Mouse (Mus musculus) naive thymus-derived CD4-positive, alpha-beta T cell, adult 2 months (primary cell): ENCODE data around the gene Ctsd.

Experiments used
- DNase-seq: peaks from one replicate; pipeline ENCODE4 v3.0.0-alpha.2; 2011; ENCODE audit warnings: low read depth

Ctsd gene

GRCm38 (mm10) chr7:142373641-142374412 lies 14.0 kb downstream of the Ctsd start, which contains the start of gene Ifitm10:
Ifitm10 (minus strand) TSS chr7:142373753.
- DNase-seq = no peak

- DNase-seq = no peak
Observed at GRCm38 (mm10) chr7:142373039-142373438, 14.8 kb downstream of the Ctsd start.

- DNase-seq = peak; percentile 46
Observed at GRCm38 (mm10) chr7:142371768-142372661, 15.8 kb downstream of the Ctsd start.

DNA sequence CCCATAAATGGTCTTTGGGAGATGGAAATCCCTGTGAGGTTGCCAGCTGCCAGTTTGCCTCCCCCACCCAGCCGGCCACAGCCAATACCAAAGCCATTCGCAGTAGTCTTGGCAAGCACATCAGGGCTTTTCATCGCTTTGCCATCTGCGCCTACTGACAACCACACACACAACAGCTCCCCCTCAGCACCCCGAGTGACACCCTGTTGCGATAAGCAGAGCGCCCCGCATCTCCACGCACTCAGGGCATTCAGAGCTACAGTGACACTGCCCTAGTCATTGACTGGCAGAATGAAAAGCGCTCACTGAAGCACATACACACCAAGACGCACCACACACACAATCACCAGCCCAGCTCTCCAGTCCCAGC lies 16.5 kb downstream of the Ctsd start:
- no peak for DNase-seq

GRCm38 (mm10) chr7:142370937-142371336 lies 16.9 kb downstream of the Ctsd start:
- DNase-seq = no peak

- no peak for DNase-seq
Observed at GRCm38 (mm10) chr7:142369820-142370219, 18.0 kb downstream of the Ctsd start.

GRCm38 (mm10) chr7:142368856-142369255 lies 19.0 kb downstream of the Ctsd start:
- DNase-seq = no peak

GRCm38 (mm10) chr7:142363107-142363506 lies 24.7 kb downstream of the Ctsd start:
- DNase-seq = no peak

- no peak for DNase-seq
Observed at GRCm38 (mm10) chr7:142360743-142361142, 27.1 kb downstream of the Ctsd start.

GRCm38 (mm10) chr7:142359129-142359528 lies 28.7 kb downstream of the Ctsd start:
- no peak for DNase-seq

- no peak for DNase-seq
Observed at GRCm38 (mm10) chr7:142357566-142357965, 30.3 kb downstream of the Ctsd start.

DNA sequence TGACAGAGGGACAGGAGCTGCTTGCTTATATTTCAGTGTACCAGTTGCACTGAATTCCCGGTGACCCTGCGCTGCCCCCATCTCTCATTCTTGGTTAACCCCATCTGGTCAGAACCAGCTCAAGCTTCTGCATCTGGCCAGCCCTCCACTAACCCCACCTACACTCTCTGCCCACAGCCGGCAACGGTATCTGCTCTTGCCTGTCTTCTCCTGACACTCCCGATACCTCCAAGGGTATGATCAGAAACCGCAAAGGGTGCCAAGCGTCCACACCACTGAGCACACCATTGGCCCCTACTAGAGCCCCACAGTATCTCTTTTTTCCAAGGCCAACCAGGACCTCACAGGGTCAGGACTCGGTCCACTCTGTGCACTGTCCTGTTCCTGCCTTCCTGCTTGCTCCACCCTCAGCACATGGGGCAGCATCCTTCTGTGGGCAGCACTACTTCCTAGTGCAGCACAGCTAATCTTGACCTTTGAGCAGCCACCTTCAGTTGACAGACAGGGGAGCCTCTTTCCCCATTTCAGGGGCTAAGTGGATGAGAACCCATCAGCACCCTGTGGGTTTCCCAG lies 33.1 kb downstream of the Ctsd start:
- DNase-seq = no peak

DNA sequence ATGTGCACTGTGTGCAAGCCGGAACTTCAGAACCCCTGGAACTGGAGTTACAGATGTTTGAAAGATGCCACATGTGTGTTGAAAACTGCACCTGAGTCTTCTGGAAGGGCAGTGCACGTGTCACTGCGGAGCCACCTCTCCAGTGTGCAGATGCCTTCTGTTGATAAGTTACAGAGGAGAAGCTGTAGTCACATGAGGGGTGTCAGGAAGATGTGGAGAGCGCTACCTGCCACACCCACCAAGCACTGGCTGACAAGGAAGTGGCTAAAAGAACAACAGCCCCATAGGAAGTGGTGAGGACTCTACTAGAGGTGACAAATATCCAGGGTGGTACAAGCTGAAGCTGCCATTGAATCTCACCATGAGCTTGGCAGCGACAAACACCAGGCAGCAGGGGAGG lies 34.0 kb downstream of the Ctsd start:
- DNase-seq = peak; percentile 84

GRCm38 (mm10) chr7:142351569-142351968 lies 36.3 kb downstream of the Ctsd start:
- peak; percentile 58 for DNase-seq

DNA sequence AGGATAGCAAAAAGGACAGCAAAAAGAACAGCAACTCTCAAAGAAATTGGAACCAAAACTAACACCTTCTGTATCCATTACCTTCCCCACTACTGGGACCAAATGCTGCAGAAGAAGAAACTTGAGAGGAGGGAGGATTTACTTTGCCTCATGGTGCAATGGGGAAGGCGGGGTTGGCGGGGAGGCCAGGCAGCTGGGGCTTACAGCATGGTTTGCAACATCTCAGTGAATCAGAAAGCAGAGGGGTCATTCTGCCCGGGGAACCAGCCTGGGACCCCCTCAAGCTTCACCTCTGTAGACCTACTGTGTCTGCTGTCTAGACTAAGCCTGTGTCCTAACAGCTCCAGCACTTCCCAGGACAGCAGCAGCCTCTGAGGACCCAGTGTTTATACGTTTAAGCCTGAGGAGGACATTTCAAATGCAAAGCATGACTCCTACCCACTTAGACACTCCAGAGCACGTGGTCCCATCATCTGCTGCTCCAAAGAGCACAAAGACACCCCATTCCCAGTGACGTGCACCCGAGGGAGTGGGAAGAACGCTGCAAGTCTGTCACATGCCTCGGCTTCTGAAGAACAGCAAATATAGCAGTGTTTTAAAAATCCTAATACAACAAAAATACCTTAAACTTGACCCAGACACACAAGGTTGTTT lies 38.4 kb downstream of the Ctsd start:
- DNase-seq = no peak

DNA sequence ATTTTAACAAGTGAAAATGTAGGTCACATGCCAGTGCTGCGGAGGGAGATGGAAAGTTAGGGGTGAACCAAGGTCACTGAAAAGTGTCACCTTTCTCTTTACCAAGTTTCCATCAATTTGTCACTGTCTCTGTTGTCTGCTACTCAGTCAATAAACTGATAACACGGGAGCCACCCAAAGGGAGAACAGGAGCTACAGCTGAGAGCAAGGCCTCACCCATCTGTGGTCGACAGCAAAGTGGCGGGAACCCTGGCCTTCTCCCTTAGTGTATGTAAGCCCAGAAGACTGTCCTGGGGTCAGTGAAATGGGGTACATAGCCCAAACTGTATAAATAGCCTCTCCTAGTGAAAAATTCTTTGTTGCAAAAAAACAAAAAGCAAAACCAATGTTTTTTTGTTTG lies 40.3 kb downstream of the Ctsd start:
- DNase-seq = no peak

GRCm38 (mm10) chr7:142342247-142342640 lies 45.6 kb downstream of the Ctsd start:
- no peak for DNase-seq

- peak; percentile 44 for DNase-seq
Observed at GRCm38 (mm10) chr7:142341564-142342246, 46.1 kb downstream of the Ctsd start.

DNA sequence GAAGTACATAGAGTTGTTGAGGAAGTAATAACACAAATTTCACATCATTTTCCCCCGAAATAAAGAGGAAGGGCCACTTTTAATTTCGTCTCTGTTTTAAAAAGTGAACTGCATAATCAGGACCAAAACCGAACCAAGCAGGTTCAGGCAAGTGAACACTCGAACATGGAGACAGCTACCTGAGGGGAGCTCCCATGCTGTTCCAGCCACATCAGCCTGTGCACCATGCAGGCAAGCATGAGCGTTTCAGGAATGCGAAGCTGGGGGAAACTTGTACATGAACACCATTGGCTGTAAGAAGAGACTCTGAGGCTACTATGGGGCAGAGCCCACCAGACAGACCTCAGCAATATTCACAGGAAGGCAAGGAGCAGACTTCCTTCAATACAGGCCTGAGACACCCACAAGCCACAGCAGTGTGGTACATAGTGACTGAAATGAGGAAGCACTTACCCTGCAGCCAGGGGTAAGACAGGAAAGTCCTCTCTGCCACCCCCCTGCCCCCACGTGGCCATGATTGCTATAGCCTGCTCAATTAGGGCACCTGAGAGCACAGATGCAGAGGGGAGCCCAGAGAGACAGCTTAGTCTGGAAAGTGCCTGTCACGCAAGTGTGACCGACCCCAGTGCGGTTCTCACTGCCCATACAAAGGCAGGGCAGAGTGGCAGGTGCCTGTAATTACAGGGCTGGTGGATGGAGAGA lies 47.4 kb downstream of the Ctsd start:
- DNase-seq = peak; percentile 71

GRCm38 (mm10) chr7:142335151-142335550 lies 52.7 kb downstream of the Ctsd start:
- no peak for DNase-seq

- DNase-seq = peak; percentile 92
Observed at GRCm38 (mm10) chr7:142334246-142334645, 53.6 kb downstream of the Ctsd start.
